Mouse (Mus musculus) fibroblast of lung, adult 2 months (primary cell): Measurements from ENCODE around the gene Ttc26.

Source experiments
- DNase-seq: peaks from one replicate; pipeline ENCODE4 v3.0.0-alpha.2; 2011; ENCODE audit warnings: low read depth

The Ttc26 gene

GRCm38 (mm10) chr6:38458075-38458474, 76.8 kb downstream of the Ttc26 start:
- DNase-seq: no peak

GRCm38 (mm10) chr6:38469591-38469990, 88.3 kb downstream of the Ttc26 start:
- no peak for DNase-seq
